Mouse (Mus musculus) bone marrow macrophage, adult 2 months (primary cell): Measurements from ENCODE around the gene Pcsk5.

Experiments
- CTCF ChIP-seq: IDR thresholded peaks from 2 replicates; pipeline ENCODE4 v1.5.1; 2012; ENCODE audit warnings: low read depth, mild to moderate bottlenecking, low read length, moderate library complexity
- POLR2A ChIP-seq: IDR thresholded peaks from 2 replicates; pipeline ENCODE4 v1.6.1; 2012; ENCODE audit warnings: mild to moderate bottlenecking, low read depth, low read length, borderline replicate concordance

GRCm38 (mm10) chr19:17403175-17403574 lies 434.3 kb downstream of the Pcsk5 start:
- TF ChIP-seq CTCF (no peak), POLR2A (no peak)
